Mouse (Mus musculus) lung, embryonic 16.5 days (tissue): ENCODE measurements around the gene Hoxb4. TPM values are rescaled to one million over a fixed set of nuclear protein-coding genes. Genes with fewer than 3 reads are reported as not detected.

Source experiments
- ATAC-seq: fragments of 200-750 bp; cut with Nextera tagmentation; 2 replicates; pipeline ENCODE4 v1.8.0; 2017; ENCODE audit warnings: low read depth, mild to moderate bottlenecking, moderate library complexity
- H3K27ac ChIP-seq: fragments of 300-500 bp; sonication (generic); 2 replicates; pipeline ENCODE4 v1.5.1; 2014; ENCODE audit warnings: mild to moderate bottlenecking, control low read depth, low read length
- H3K27me3 ChIP-seq: fragments of 300-500 bp; sonication (generic); 2 replicates; pipeline ENCODE4 v1.6.1; 2014; ENCODE audit warnings: low read depth, low read length, mixed read lengths; ENCODE audit not compliant: control insufficient read depth, insufficient read depth
- H3K36me3 ChIP-seq: fragments of 300-500 bp; sonication (generic); 2 replicates; pipeline ENCODE4 v1.6.1; 2014; ENCODE audit warnings: low read length; ENCODE audit not compliant: control insufficient read depth, insufficient read depth
- H3K4me1 ChIP-seq: fragments of 300-500 bp; sonication (generic); replicated peaks from 2 replicates; pipeline ENCODE4 v1.6.1; 2014; ENCODE audit warnings: low read length, mixed read lengths; ENCODE audit not compliant: control insufficient read depth, insufficient read depth
- H3K4me2 ChIP-seq: fragments of 300-500 bp; sonication (generic); 2 replicates; pipeline ENCODE4 v1.6.1; 2014; ENCODE audit warnings: low read depth, low read length, control low read depth
- H3K4me3 ChIP-seq: fragments of 300-500 bp; sonication (generic); 2 replicates; pipeline ENCODE4 v1.5.1; 2014; ENCODE audit warnings: mild to moderate bottlenecking, low read length, control low read depth
- H3K9ac ChIP-seq: fragments of 300-500 bp; sonication (generic); 2 replicates; pipeline ENCODE4 v1.6.1; 2014; ENCODE audit warnings: low read length, control low read depth
- H3K9me3 ChIP-seq: fragments of 300-500 bp; sonication (generic); 2 replicates; pipeline ENCODE4 v1.6.1; 2016; ENCODE audit warnings: low read length; ENCODE audit not compliant: control insufficient read depth
- WGBS: fragments of 180-500 bp; shearing (Covaris S2); extraction: QIAGEN DNeasy Blood & Tissue Kit; methylation state at CpG from one replicate; pipeline ENCODE4 v1.1.7; 2014; 5-methylcytosine and 5-hydroxymethylcytosine counted together
- polyA plus RNA-seq: library from polyadenylated mRNA; unstranded; fragments of >200 nt; fragmentation: Nextera tagmentation; extraction: Ambion mirVana; gene quantifications from 2 replicates; pipeline ENCODE4 v1.2.1, GENCODE M21; 2015

The Hoxb4 gene
- polyA plus RNA-seq, 1 experiment from 2014 or later: 3.4 TPM

GRCm38 (mm10) chr11:96344878-96345159 is 26.8 kb downstream of the Hoxb4 start:
- peak overlapping the region; percentile 46 for H3K4me3 ChIP-seq
- H3K36me3 ChIP-seq: peaks cover 2% of the 10 kb centered on the region; the same call in 1 of the 2 replicates
- peak overlapping the region; percentile 60 for H3K9ac ChIP-seq
- H3K9me3 ChIP-seq: no peaks in the 10 kb centered on the region
- H3K27me3 ChIP-seq: peaks cover 26% of the 10 kb centered on the region
- WGBS: 12% methylated on average over 6 of the region's 6 CpGs
- H3K27ac ChIP-seq: peak overlapping the region; percentile 93
- no peak for ATAC-seq
- peak overlapping the region; percentile 65 for H3K4me2 ChIP-seq
- peaks cover 16% of the 10 kb centered on the region for H3K4me1 ChIP-seq

GRCm38 (mm10) chr11:96345220-96345892 is 27.3 kb downstream of the Hoxb4 start:
- peaks cover 25% of the 10 kb centered on the region for H3K27me3 ChIP-seq
- ATAC-seq: no peak

GRCm38 (mm10) chr11:96345893-96346806 is 28.1 kb downstream of the Hoxb4 start:
- peaks cover 25% of the 10 kb centered on the region for H3K4me1 ChIP-seq
- H3K4me3 ChIP-seq: peak overlapping the region; percentile 46
- H3K9me3 ChIP-seq: no peaks in the 10 kb centered on the region
- 4% methylated on average over 45 of the region's 45 CpGs for WGBS
- H3K36me3 ChIP-seq: peaks cover 2% of the 10 kb centered on the region; the same call in 1 of the 2 replicates
- H3K4me2 ChIP-seq: peak overlapping the region; percentile 65
- ATAC-seq: no peak
- H3K27ac ChIP-seq: peak overlapping the region; percentile 93
- H3K27me3 ChIP-seq: peaks cover 26% of the 10 kb centered on the region
- peak overlapping the region; percentile 66 for H3K9ac ChIP-seq

More at GRCm38 (mm10) chr11:96345220-96345892, 27.3 kb downstream of the Hoxb4 start:
- Histone ChIP-seq H3K4me2 (peak overlapping the region; percentile 65), H3K27ac (peak overlapping the region; percentile 93), H3K9ac (peak overlapping the region; percentile 66), H3K36me3 (peaks cover 2% of the 10 kb centered on the region; the same call in 1 of the 2 replicates), H3K9me3 (no peaks in the 10 kb centered on the region), H3K4me1 (peaks cover 20% of the 10 kb centered on the region), H3K4me3 (peak overlapping the region; percentile 46)
- WGBS: 2% methylated on average over 43 of the region's 56 CpGs

- Histone ChIP-seq H3K4me2 (0 out of 2 replicates have a peak overlapping the region, but pooled peaks have one; percentile 13), H3K4me1 (peaks cover 27% of the 10 kb centered on the region), H3K4me3 (no peak overlapping the region), H3K9me3 (no peaks in the 10 kb centered on the region), H3K27ac (peak overlapping the region; percentile 93), H3K9ac (no peak overlapping the region), H3K36me3 (peaks cover 2% of the 10 kb centered on the region; the same call in 1 of the 2 replicates), H3K27me3 (peaks cover 33% of the 10 kb centered on the region)
- ATAC-seq: no peak
- 37% methylated on average over 5 of the region's 5 CpGs for WGBS
Measured at GRCm38 (mm10) chr11:96346916-96347520, 29.0 kb downstream of the Hoxb4 start.

- 22% methylated on average over 4 of the region's 4 CpGs for WGBS
- no peak overlapping the region for H3K4me3 ChIP-seq
- H3K4me2 ChIP-seq: peak overlapping the region; percentile 47
- H3K36me3 ChIP-seq: peaks cover 2% of the 10 kb centered on the region; the same call in 1 of the 2 replicates
- H3K9me3 ChIP-seq: no peaks in the 10 kb centered on the region
- peaks cover 33% of the 10 kb centered on the region for H3K27me3 ChIP-seq
- H3K9ac ChIP-seq: 0 out of 2 replicates have a peak overlapping the region, but pooled peaks have one; percentile 8
- no peak for ATAC-seq
- peak overlapping the region; percentile 87 for H3K27ac ChIP-seq
- peaks cover 27% of the 10 kb centered on the region for H3K4me1 ChIP-seq
Measured at GRCm38 (mm10) chr11:96347717-96348116, 29.6 kb downstream of the Hoxb4 start.

GRCm38 (mm10) chr11:96348141-96348928 is 30.3 kb downstream of the Hoxb4 start:
- Histone ChIP-seq H3K27me3 (peaks cover 29% of the 10 kb centered on the region), H3K27ac (peak overlapping the region; percentile 87), H3K9me3 (no peaks in the 10 kb centered on the region), H3K9ac (peak overlapping the region; percentile 8), H3K4me3 (no peak overlapping the region), H3K4me2 (peak overlapping the region; percentile 47), H3K4me1 (peaks cover 27% of the 10 kb centered on the region), H3K36me3 (peaks cover 2% of the 10 kb centered on the region; the same call in 1 of the 2 replicates)
- no peak for ATAC-seq
- WGBS: 23% methylated on average over 21 of the region's 21 CpGs

- no peak for ATAC-seq
- peaks cover 2% of the 10 kb centered on the region; the same call in 1 of the 2 replicates for H3K36me3 ChIP-seq
- H3K4me2 ChIP-seq: peak overlapping the region; percentile 47
- H3K4me3 ChIP-seq: no peak overlapping the region
- H3K27ac ChIP-seq: peak overlapping the region; percentile 87
- H3K4me1 ChIP-seq: peaks cover 27% of the 10 kb centered on the region
- 40% methylated on average over 3 of the region's 3 CpGs for WGBS
- H3K27me3 ChIP-seq: peaks cover 27% of the 10 kb centered on the region
- H3K9ac ChIP-seq: peak overlapping the region; percentile 45
- H3K9me3 ChIP-seq: no peaks in the 10 kb centered on the region
Measured at GRCm38 (mm10) chr11:96348988-96349387, 30.9 kb downstream of the Hoxb4 start.

GRCm38 (mm10) chr11:96349491-96350340 is 31.6 kb downstream of the Hoxb4 start:
- 21% methylated on average over 14 of the region's 14 CpGs for WGBS
- H3K9ac ChIP-seq: peak overlapping the region; percentile 45
- peak overlapping the region; percentile 47 for H3K4me2 ChIP-seq
- no peaks in the 10 kb centered on the region for H3K36me3 ChIP-seq
- no peaks in the 10 kb centered on the region for H3K9me3 ChIP-seq
- peak overlapping the region; percentile 87 for H3K27ac ChIP-seq
- peak overlapping the region; percentile 23 for H3K4me3 ChIP-seq
- peak; percentile 29; the same call in 1 of the 2 replicates for ATAC-seq
- peaks cover 21% of the 10 kb centered on the region for H3K27me3 ChIP-seq
- H3K4me1 ChIP-seq: peaks cover 27% of the 10 kb centered on the region
